Mouse (Mus musculus) frontal cortex, adult (tissue): ENCODE measurements around the gene 1700015F17Rik.

Experiments used
- ATAC-seq: cut with Nextera tagmentation; 2 replicates; pipeline ENCODE4 v1.9.2; 2017; ENCODE audit warnings: mild to moderate bottlenecking, moderate library complexity, mixed read lengths; ENCODE audit not compliant: low TSS enrichment

The 1700015F17Rik gene

DNA sequence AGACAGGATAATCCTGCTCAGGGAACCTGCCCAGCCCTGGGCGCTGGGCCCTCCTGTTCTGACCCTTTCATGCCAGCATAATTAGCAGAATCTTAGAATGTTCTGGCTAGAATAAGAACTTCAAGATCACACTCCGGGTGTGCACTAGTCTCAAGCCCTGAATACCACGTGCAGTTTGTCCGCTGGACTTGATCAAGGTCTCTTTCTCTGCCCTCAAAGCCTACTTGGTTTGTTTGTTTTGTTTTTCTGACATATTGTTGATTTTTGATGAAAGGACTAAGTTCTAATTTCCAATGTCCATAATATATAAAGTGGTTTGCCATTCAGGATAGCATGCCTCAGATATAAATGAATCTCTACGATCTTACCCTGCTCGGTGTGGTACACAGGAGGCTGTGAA is at the start of gene 1700015F17Rik:
TSS of gene 1700015F17Rik (minus strand) at position 101 of the 400 bp plus-strand sequence.
- no peak for ATAC-seq

- ATAC-seq, result no peak
Measured at GRCm38 (mm10) chr5:5515411-5515810, 36.5 kb upstream of the 1700015F17Rik start.

DNA sequence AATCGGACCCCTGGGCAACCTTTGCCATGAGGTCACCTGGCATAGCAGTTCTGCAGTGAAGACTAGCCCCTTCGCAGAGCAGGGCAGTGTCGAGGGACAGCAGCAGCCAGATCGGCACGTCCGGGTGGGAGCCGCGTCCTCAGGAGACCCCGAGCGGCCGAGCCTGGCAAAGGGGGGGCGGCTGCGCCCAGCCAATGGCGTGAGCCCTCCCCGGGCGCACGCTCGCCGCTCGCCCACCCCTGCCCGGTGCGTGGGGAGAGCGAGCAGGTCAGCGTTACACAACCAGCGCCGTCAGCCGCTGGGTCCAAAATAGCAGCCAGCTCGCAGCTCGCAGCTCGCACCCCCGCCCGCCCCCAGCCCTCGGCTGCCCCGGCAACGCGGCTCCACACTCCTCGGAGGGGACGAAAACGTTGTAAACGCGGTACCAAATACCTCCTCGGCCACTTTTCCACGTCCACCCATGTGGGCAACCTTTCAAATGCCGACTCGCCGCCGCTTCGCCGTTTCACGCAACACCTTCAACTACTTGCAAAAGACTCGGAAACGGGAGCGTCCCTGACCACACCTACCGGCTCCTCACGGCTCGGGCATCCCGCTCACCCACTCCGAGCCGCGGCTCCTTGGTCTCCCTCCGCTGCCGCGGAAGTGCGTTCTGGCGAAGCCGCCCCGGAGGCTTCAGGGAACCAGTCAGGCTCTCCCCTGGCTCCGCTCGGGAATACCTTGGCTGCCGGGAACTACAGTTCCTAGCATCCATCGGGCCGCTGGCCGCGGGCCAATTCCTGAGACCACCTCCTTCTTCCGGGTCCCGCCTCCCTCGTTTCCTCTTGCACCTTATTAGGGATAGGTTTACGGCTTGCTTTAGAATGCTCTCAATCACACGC is 35.5 kb upstream of the 1700015F17Rik start, which contains the start of gene Cldn12:
TSS of gene Cldn12 (minus strand) at position 763 of the 881 bp plus-strand sequence.
- peak; percentile 91 for ATAC-seq

DNA sequence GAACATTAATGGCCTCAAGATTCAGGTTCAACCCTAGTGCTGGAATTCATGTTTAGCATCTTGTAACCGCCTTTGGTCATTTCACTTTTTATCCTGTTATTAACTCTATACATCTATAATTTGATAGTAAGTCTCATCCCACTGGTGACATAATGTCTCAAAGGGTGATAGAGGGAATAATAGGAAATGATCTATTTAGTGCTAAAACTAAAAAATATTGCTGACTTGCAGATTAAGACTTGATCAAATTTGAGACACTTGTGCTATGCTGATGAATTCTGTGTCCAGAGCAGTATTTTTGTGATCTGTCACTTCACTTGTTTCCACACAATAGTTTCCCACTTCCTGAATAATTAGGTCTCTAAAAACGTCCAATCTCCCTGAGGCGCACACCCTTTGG is 32.5 kb upstream of the 1700015F17Rik start:
- ATAC-seq, result no peak

DNA sequence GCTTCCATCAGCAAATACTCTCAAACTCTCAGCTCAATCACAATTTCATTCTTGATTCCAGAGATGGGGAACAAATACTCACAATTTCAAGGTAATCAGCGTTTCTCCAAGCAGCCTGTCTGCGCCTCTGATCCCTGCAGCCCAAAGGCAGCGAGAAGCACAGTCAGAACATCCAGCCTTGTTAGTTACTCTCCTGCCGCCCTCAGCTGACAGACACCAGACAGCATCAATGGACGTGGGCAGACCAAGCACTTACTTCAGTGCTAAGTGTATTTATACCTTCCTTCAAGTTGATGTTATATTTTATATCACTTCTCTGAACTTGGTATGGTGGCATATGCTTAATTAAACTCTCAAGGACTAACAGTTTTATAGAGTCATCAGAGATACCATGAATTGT is 32.0 kb upstream of the 1700015F17Rik start:
- peak; percentile 43 for ATAC-seq

DNA sequence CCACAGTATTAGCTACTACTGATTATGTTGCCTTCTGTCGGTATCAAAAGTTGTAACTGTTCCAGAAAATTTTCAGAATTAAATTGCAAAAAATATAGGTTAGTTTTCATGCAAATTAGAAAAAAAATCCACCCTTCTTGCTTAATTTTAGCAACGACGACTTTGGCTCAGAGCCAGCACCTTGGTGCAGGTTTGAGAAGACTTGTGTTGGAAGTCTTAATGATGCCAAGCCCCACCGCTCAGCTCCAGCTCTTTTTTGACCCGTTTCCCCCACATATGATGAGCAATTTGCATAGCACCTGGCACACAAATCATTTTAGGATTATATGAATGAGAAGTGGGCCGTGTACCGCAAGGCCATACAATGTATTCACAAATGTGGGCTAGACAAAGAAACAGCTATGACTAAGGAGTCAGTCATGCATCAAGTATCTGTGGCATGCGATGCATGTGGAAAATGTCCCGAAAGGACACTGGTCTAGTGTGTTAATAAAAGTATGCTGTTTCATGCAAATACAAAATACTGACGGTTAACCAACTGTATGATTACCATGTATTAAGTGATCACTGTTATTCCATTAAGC is 31.5 kb upstream of the 1700015F17Rik start:
- ATAC-seq, result no peak

DNA sequence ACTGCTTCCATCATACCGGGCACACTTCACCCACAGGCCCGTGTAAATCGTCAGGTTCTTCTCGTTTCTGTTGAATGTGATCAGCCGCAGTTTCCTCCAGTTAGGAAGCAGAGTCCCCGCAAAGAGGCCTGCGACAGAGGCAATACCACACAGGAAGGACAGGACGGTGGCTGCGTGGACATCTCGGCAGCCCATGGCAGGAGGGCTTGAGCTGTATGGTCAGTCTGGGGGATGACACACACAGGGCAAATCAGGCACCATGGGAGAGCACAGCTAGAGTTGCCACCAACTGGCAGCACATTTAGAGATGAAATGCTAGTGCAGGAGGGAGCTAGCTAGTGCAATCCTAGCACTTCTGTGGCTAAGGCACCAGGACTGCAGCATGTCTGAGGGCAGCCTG is 29.3 kb upstream of the 1700015F17Rik start:
- ATAC-seq, result no peak

DNA sequence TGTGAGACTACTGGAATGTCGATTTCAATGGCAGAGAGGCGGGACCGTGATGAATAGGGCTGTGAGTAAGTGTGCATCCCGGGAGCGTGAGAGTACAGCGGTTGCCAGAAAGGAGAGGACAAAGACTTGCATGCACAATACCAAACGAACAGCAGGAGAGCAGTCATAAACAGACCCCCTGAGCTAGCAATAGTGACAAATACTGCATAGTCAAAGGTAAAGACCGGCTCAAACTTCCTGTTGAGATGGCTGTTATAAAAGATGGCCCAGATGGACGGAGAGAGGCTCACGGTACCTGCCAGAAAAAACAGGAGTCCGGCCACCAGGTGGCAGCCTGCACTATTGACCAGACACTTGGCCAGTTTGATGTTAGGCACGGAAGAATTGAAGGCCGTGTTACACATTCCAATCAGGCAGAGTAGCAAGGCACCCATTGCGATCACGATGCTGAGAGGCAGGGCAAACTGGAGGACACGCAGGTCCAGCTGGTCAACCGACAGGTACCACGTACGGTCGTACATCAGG is 28.8 kb upstream of the 1700015F17Rik start:
- ATAC-seq, result peak; percentile 58

DNA sequence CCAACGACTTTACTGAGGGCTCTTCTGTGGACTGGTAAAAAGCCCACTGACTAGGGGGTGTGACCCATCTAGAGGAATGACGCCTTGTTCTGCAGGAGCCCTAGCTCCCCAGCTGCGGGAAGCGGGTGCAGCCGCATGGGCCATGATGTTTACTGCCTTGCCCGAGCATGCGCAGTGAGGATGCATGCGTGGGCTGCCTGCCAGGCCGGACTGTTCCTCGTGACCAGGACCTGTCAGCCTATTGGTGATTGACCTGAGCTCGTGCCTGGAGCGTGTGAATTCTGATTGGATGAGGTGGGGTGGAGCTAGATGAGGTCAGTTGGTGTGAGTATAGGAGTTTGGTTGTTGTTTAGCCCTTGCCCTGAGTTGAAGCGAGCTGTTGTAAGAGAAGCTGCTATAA is 25.5 kb upstream of the 1700015F17Rik start:
- ATAC-seq, result no peak

GRCm38 (mm10) chr5:5503381-5503780 is 24.4 kb upstream of the 1700015F17Rik start:
- no peak for ATAC-seq

GRCm38 (mm10) chr5:5501583-5501982 is 22.6 kb upstream of the 1700015F17Rik start:
- no peak for ATAC-seq

DNA sequence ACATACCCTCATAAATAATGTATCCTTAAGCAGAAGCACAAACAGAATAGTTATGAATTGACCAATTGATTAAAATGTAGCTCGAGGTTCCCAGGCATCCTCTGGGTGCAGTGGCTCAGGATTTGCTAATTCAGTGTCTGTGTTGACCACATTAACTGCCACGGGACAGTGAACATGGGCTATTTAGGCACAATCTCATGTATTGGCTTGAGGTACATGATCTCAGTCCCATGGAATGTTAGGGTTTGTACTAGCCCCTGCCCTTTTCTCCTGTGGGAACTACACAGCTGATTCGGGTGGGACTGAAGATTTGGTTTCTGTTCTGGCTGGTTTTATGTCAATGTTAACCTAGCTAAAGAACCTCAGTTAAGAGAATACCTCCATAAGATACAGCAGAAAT is 17.4 kb upstream of the 1700015F17Rik start:
- no peak for ATAC-seq

GRCm38 (mm10) chr5:5495042-5495441 is 16.1 kb upstream of the 1700015F17Rik start:
- no peak for ATAC-seq

DNA sequence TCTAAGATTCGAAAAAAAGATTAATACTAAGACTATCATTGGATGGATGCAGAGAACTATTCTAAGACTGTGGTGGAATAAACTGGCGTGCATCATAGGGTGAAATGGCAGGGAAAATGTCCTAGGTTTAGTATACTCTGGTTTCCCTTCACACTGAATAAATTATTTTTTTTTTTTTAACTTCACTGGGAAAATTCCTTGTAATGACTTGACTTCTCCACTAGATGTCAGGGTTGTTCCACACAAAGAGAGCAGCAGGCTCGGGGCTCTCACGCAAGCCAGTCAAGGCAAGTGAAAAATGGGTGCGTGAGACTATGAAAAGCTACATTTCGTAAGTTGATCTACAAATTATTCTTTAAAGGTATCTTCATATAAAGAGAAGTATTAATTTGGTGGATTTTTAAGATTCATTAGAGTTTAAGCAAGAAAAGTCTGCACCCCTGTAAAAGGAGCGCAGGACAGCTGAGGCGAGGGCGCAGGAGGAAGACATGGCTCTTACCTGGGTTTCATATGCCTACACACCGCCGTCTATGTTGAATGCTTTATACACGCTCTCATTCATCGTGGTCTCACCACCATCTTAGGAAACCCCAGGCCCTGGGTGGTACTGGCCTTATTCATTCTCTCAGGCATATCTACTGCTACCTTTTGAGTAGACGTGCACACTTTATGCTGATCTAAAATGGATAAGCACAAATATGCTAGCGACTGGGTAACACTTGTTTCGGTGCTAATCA is 15.5 kb upstream of the 1700015F17Rik start:
- peak; percentile 83 for ATAC-seq

DNA sequence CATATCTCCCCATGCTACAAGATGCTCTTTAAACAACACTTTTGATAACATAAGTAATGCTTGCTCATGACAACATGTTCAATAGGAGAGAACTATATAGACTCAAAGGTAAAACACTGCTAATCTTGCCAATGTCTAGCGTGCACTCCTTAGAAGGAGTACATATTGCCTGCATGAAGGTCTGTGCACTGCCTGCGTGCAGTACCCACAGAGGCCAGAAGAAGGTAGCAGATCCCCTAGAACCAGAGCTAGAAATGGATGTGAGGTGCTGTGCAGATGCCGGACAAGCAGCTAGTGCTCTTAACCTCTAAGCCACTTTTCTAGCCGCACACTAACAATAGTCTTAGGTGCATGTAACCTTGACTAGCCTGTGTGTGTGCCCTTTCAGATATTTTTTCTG is 13.2 kb upstream of the 1700015F17Rik start:
- ATAC-seq, result no peak

GRCm38 (mm10) chr5:5486071-5486470 is 7.1 kb upstream of the 1700015F17Rik start:
- ATAC-seq, result no peak

GRCm38 (mm10) chr5:5483254-5483858 is 4.4 kb upstream of the 1700015F17Rik start:
- no peak for ATAC-seq

GRCm38 (mm10) chr5:5481662-5482061 is 2.7 kb upstream of the 1700015F17Rik start:
- ATAC-seq, result peak; percentile 55

- ATAC-seq, result no peak
Measured at GRCm38 (mm10) chr5:5476133-5476532, 2.8 kb downstream of the 1700015F17Rik start.

DNA sequence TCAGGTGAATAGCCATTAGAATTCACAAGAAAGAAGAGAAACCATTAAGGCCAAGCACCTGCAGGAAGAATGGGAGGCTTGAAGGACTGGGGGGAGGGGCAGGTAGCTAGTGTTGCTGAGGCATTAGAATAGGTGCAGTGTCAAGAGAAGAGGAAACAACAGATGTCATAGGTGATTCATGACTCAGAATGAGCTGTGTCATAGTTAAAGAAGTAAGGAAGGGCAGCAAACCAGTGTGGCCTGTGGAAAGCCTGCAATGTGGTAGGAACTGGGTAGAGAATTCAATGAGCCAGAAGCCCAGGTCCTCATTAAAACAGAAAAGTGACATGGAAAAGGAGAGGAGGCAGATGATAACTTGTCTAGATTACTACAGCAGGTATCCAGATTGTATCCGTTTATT is 13.7 kb downstream of the 1700015F17Rik start:
- ATAC-seq, result no peak

GRCm38 (mm10) chr5:5431746-5432438 is 47.1 kb downstream of the 1700015F17Rik start:
- no peak for ATAC-seq
